Mouse (Mus musculus) liver, embryonic 13.5 days (tissue): ENCODE results near the gene Cchcr1. TPM values are rescaled to one million over a fixed set of nuclear protein-coding genes. Genes with fewer than 3 reads are reported as not detected.

Experiments
- ATAC-seq: fragments of 200-750 bp; cut with Nextera tagmentation; 2 replicates; pipeline ENCODE4 v1.8.0; 2017; ENCODE audit warnings: low read depth, mild to moderate bottlenecking, moderate number of reproducible peaks, moderate library complexity
- DNase-seq: peaks from one replicate; pipeline ENCODE4 v3.0.0; 2022
- H3K27ac ChIP-seq: fragments of 300-500 bp; sonication (generic); 2 replicates; pipeline ENCODE4 v1.5.1; 2015; ENCODE audit warnings: moderate library complexity, mild to moderate bottlenecking, inconsistent platforms
- H3K27me3 ChIP-seq: fragments of 300-500 bp; sonication (generic); 2 replicates; pipeline ENCODE4 v1.6.1; 2015; ENCODE audit warnings: mild to moderate bottlenecking, inconsistent platforms
- H3K36me3 ChIP-seq: fragments of 300-500 bp; sonication (generic); 2 replicates; pipeline ENCODE4 v1.6.1; 2015; ENCODE audit warnings: mild to moderate bottlenecking, inconsistent platforms
- H3K4me1 ChIP-seq: fragments of 300-500 bp; sonication (generic); replicated peaks from 2 replicates; pipeline ENCODE4 v1.6.1; 2015; ENCODE audit warnings: inconsistent platforms
- H3K4me2 ChIP-seq: fragments of 300-500 bp; sonication (generic); 2 replicates; pipeline ENCODE4 v1.6.1; 2015; ENCODE audit warnings: inconsistent platforms, mild to moderate bottlenecking, moderate library complexity
- H3K4me3 ChIP-seq: fragments of 300-500 bp; sonication (generic); replicated peaks from 2 replicates; pipeline ENCODE4 v1.5.1; 2015; ENCODE audit warnings: mild to moderate bottlenecking, inconsistent platforms
- H3K9ac ChIP-seq: fragments of 300-500 bp; sonication (generic); 2 replicates; pipeline ENCODE4 v1.6.1; 2015; ENCODE audit warnings: mild to moderate bottlenecking, inconsistent platforms
- H3K9me3 ChIP-seq: fragments of 300-500 bp; sonication (generic); replicated peaks from 2 replicates; pipeline ENCODE4 v1.6.1; 2016; ENCODE audit warnings: inconsistent platforms
- WGBS: fragments of 180-500 bp; shearing (Covaris S2); methylation state at CpG from one replicate; pipeline ENCODE4 v1.1.7; 2015; ENCODE audit not compliant: insufficient replicate concordance; 5-methylcytosine and 5-hydroxymethylcytosine counted together
- polyA plus RNA-seq: library from polyadenylated mRNA; unstranded; fragments of >200 nt; fragmentation: Nextera tagmentation; extraction: Ambion mirVana; gene quantifications from 2 replicates; pipeline ENCODE4 v1.2.1, GENCODE M21; 2015

Gene Cchcr1
- polyA plus RNA-seq, 1 experiment from 2014 or later: 7.5 TPM

- H3K4me1 ChIP-seq: peaks cover 43% of the 10 kb centered on the region
- peaks cover 27% of the 10 kb centered on the region for H3K36me3 ChIP-seq
- H3K27ac ChIP-seq: peak overlapping the region; percentile 22; the same call in 1 of the 2 replicates
- H3K9ac ChIP-seq: peak overlapping the region; percentile 85
- no peak for ATAC-seq
- no peaks in the 10 kb centered on the region for H3K27me3 ChIP-seq
- H3K9me3 ChIP-seq: no peaks in the 10 kb centered on the region
- peak overlapping the region; percentile 89 for H3K4me2 ChIP-seq
- H3K4me3 ChIP-seq: peak overlapping the region; percentile 79
- WGBS: 11% methylated on average over 25 of the region's 25 CpGs
- DNase-seq: peak; percentile 21
Measured at GRCm38 (mm10) chr17:35515911-35516640, 824 bp upstream of the Cchcr1 start.

- peak overlapping the region; percentile 79 for H3K4me3 ChIP-seq
- no peaks in the 10 kb centered on the region for H3K9me3 ChIP-seq
- ATAC-seq (no peak), DNase-seq (no peak)
- H3K27me3 ChIP-seq: no peaks in the 10 kb centered on the region
- peak overlapping the region; percentile 83 for H3K27ac ChIP-seq
- H3K9ac ChIP-seq: peak overlapping the region; percentile 83
- 14% methylated on average over 12 of the region's 12 CpGs for WGBS
- H3K4me1 ChIP-seq: peaks cover 43% of the 10 kb centered on the region
- peaks cover 31% of the 10 kb centered on the region for H3K36me3 ChIP-seq
- H3K4me2 ChIP-seq: peak overlapping the region; percentile 89
Measured at GRCm38 (mm10) chr17:35517526-35517925, 626 bp downstream of the Cchcr1 start.

- ATAC-seq: no peak
- Histone ChIP-seq H3K9ac (no peak overlapping the region), H3K27ac (no peak overlapping the region), H3K36me3 (peaks cover 57% of the 10 kb centered on the region), H3K9me3 (no peaks in the 10 kb centered on the region), H3K27me3 (no peaks in the 10 kb centered on the region), H3K4me3 (no peak overlapping the region), H3K4me2 (no peak overlapping the region), H3K4me1 (no peaks in the 10 kb centered on the region)
- DNase-seq: no peak
- WGBS: 87% methylated on average over 9 of the region's 9 CpGs
Measured at GRCm38 (mm10) chr17:35524354-35524753, 7.5 kb downstream of the Cchcr1 start.

GRCm38 (mm10) chr17:35526644-35527043, 9.7 kb downstream of the Cchcr1 start:
- Histone ChIP-seq H3K4me3 (no peak overlapping the region), H3K27ac (no peak overlapping the region), H3K36me3 (peaks cover 63% of the 10 kb centered on the region), H3K9ac (no peak overlapping the region), H3K9me3 (no peaks in the 10 kb centered on the region), H3K4me2 (no peak overlapping the region), H3K27me3 (no peaks in the 10 kb centered on the region), H3K4me1 (0 out of 2 replicates have a peak, but pooled peaks cover 2% of the 10 kb centered on the region)
- 45% methylated on average over 8 of the region's 8 CpGs for WGBS
- no peak for DNase-seq
- ATAC-seq: no peak

GRCm38 (mm10) chr17:35532360-35532759, 15.5 kb downstream of the Cchcr1 start:
- no peak for ATAC-seq
- 16% methylated on average over 3 of the region's 3 CpGs for WGBS
- H3K9ac ChIP-seq: no peak overlapping the region

GRCm38 (mm10) chr17:35532901-35533300, 16.0 kb downstream of the Cchcr1 start, which contains the start of gene Psors1c2:
Gene Psors1c2, plus strand, starts transcription at chr17:35533201.
- no peak for ATAC-seq
- no peak within 1 kb of the TSS for H3K27ac ChIP-seq
- no peak for DNase-seq
- no peak within 1 kb of the TSS for H3K4me2 ChIP-seq
- H3K9ac ChIP-seq: no peak within 1 kb of the TSS
- H3K27me3 ChIP-seq: peaks cover 12% of the 10 kb centered on the region
- 18% methylated on average over 7 of the region's 7 CpGs for WGBS
- peaks cover 26% of the 10 kb centered on the region for H3K36me3 ChIP-seq
- no peak within 1 kb of the TSS for H3K4me3 ChIP-seq
- H3K4me1 ChIP-seq: 0 out of 2 replicates have a peak, but pooled peaks cover 2% of the 10 kb centered on the region
- no peaks in the 10 kb centered on the region for H3K9me3 ChIP-seq

More at GRCm38 (mm10) chr17:35532360-35532759, 15.5 kb downstream of the Cchcr1 start:
- H3K27me3 ChIP-seq: peaks cover 12% of the 10 kb centered on the region
- DNase-seq: no peak
- no peak overlapping the region for H3K4me3 ChIP-seq
- H3K9me3 ChIP-seq: no peaks in the 10 kb centered on the region
- H3K36me3 ChIP-seq: peaks cover 29% of the 10 kb centered on the region
- H3K27ac ChIP-seq: no peak overlapping the region
- H3K4me2 ChIP-seq: no peak overlapping the region
- H3K4me1 ChIP-seq: 0 out of 2 replicates have a peak, but pooled peaks cover 2% of the 10 kb centered on the region

- peaks cover 12% of the 10 kb centered on the region for H3K36me3 ChIP-seq
- no peak overlapping the region for H3K27ac ChIP-seq
- H3K4me1 ChIP-seq: 0 out of 2 replicates have a peak, but pooled peaks cover 2% of the 10 kb centered on the region
- H3K4me2 ChIP-seq: no peak overlapping the region
- no peak overlapping the region for H3K9ac ChIP-seq
- no peaks in the 10 kb centered on the region for H3K9me3 ChIP-seq
- peaks cover 12% of the 10 kb centered on the region for H3K27me3 ChIP-seq
- no peak for ATAC-seq
- peak; percentile 31 for DNase-seq
- WGBS: 11% methylated on average over 6 of the region's 6 CpGs
- H3K4me3 ChIP-seq: no peak overlapping the region
Measured at GRCm38 (mm10) chr17:35534343-35534742, 17.4 kb downstream of the Cchcr1 start.

GRCm38 (mm10) chr17:35537421-35537820, 20.5 kb downstream of the Cchcr1 start:
- no peak for DNase-seq
- Histone ChIP-seq H3K4me1 (no peaks in the 10 kb centered on the region), H3K27me3 (peaks cover 12% of the 10 kb centered on the region), H3K9ac (no peak overlapping the region), H3K4me3 (no peak overlapping the region), H3K36me3 (no peaks in the 10 kb centered on the region), H3K27ac (no peak overlapping the region), H3K4me2 (no peak overlapping the region), H3K9me3 (no peaks in the 10 kb centered on the region)
- 58% methylated on average over 4 of the region's 4 CpGs for WGBS
- no peak for ATAC-seq

- 56% methylated on average over 1 of the region's 1 CpGs for WGBS
- no peak for ATAC-seq
Measured at GRCm38 (mm10) chr17:35538476-35538875, 21.6 kb downstream of the Cchcr1 start.

GRCm38 (mm10) chr17:35539540-35539939, 22.6 kb downstream of the Cchcr1 start:
- Histone ChIP-seq H3K4me2 (no peak overlapping the region), H3K9me3 (no peaks in the 10 kb centered on the region), H3K36me3 (no peaks in the 10 kb centered on the region), H3K4me1 (no peaks in the 10 kb centered on the region), H3K9ac (no peak overlapping the region), H3K27me3 (no peaks in the 10 kb centered on the region), H3K4me3 (no peak overlapping the region), H3K27ac (no peak overlapping the region)
- no peak for DNase-seq
- no peak for ATAC-seq
- 41% methylated on average over 10 of the region's 10 CpGs for WGBS

More at GRCm38 (mm10) chr17:35538476-35538875, 21.6 kb downstream of the Cchcr1 start:
- DNase-seq: no peak
- Histone ChIP-seq H3K4me1 (no peaks in the 10 kb centered on the region), H3K36me3 (no peaks in the 10 kb centered on the region), H3K4me3 (no peak overlapping the region), H3K27ac (no peak overlapping the region), H3K4me2 (no peak overlapping the region), H3K9ac (no peak overlapping the region), H3K27me3 (peaks cover 5% of the 10 kb centered on the region; the same call in 1 of the 2 replicates), H3K9me3 (no peaks in the 10 kb centered on the region)

GRCm38 (mm10) chr17:35542761-35543411, 26.0 kb downstream of the Cchcr1 start:
- Histone ChIP-seq H3K36me3 (no peaks in the 10 kb centered on the region), H3K27ac (no peak overlapping the region), H3K4me2 (no peak overlapping the region), H3K4me3 (no peak overlapping the region), H3K9ac (no peak overlapping the region), H3K9me3 (no peaks in the 10 kb centered on the region), H3K27me3 (no peaks in the 10 kb centered on the region), H3K4me1 (no peaks in the 10 kb centered on the region)
- WGBS: 68% methylated on average over 15 of the region's 15 CpGs
- ATAC-seq: no peak
- no peak for DNase-seq
